Mouse (Mus musculus): ENCODE measurements around the gene Hacl1. TPM values are rescaled to one million over a fixed set of nuclear protein-coding genes. Genes with fewer than 3 reads are reported as not detected.

Gene Hacl1
- polyA plus RNA-seq, 1 experiment from 2014 or later: 13.4 TPM

- no peak overlapping the region for H3K4me3 ChIP-seq (ENCODE audit: low read depth, low read length)
- H3K4me1 ChIP-seq (ENCODE audit: control insufficient read depth, insufficient read depth, low read length): no peaks in the 10 kb centered on the region
- no peaks in the 10 kb centered on the region for H3K27me3 ChIP-seq (replicated peaks; ENCODE audit: control insufficient read depth, insufficient read depth, low read length)
- ATAC-seq (ENCODE audit: low read depth): no peak
- H3K27ac ChIP-seq (replicated peaks; ENCODE audit: low read depth, low read length): no peak overlapping the region
- H3K4me2 ChIP-seq (ENCODE audit: low read depth, low read length): no peak overlapping the region
- DNase-seq (ENCODE audit: low spot score): no peak
- 87% methylated on average over 7 of the region's 7 CpGs for WGBS
- H3K9me3 ChIP-seq (ENCODE audit: control insufficient read depth, low read length): no peaks in the 10 kb centered on the region
- no peaks in the 10 kb centered on the region for H3K36me3 ChIP-seq (ENCODE audit: control insufficient read depth, insufficient read depth, low read length)
- H3K9ac ChIP-seq (ENCODE audit: low read depth, low read length): no peak overlapping the region
Observed at GRCm38 (mm10) chr14:31651206-31651605, 10.1 kb upstream of the Hacl1 start.

- Histone ChIP-seq H3K27ac (replicated peaks; ENCODE audit: low read depth, low read length) (no peak overlapping the region), H3K9me3 (ENCODE audit: control insufficient read depth, low read length) (no peaks in the 10 kb centered on the region), H3K4me2 (ENCODE audit: low read depth, low read length) (no peak overlapping the region), H3K27me3 (replicated peaks; ENCODE audit: control insufficient read depth, insufficient read depth, low read length) (no peaks in the 10 kb centered on the region), H3K4me1 (ENCODE audit: control insufficient read depth, insufficient read depth, low read length) (no peaks in the 10 kb centered on the region), H3K9ac (ENCODE audit: low read depth, low read length) (no peak overlapping the region), H3K36me3 (ENCODE audit: control insufficient read depth, insufficient read depth, low read length) (no peaks in the 10 kb centered on the region), H3K4me3 (ENCODE audit: low read depth, low read length) (no peak overlapping the region)
- 100% methylated on average over 3 of the region's 3 CpGs for whole genome bisulfite sequencing
- DNase-seq (ENCODE audit: low spot score): no peak
- ATAC-seq (ENCODE audit: low read depth): no peak
Observed at GRCm38 (mm10) chr14:31650347-31650746, 9.3 kb upstream of the Hacl1 start.

GRCm38 (mm10) chr14:31647991-31648390, 6.9 kb upstream of the Hacl1 start:
- ATAC-seq (ENCODE audit: low read depth): no peak

GRCm38 (mm10) chr14:31645920-31646319, 4.8 kb upstream of the Hacl1 start:
- Histone ChIP-seq H3K27me3 (replicated peaks; ENCODE audit: control insufficient read depth, insufficient read depth, low read length) (no peaks in the 10 kb centered on the region), H3K4me3 (ENCODE audit: low read depth, low read length) (no peak overlapping the region), H3K36me3 (ENCODE audit: control insufficient read depth, insufficient read depth, low read length) (no peaks in the 10 kb centered on the region), H3K27ac (replicated peaks; ENCODE audit: low read depth, low read length) (no peak overlapping the region), H3K4me2 (ENCODE audit: low read depth, low read length) (no peak overlapping the region), H3K9ac (ENCODE audit: low read depth, low read length) (no peak overlapping the region), H3K9me3 (ENCODE audit: control insufficient read depth, low read length) (no peaks in the 10 kb centered on the region), H3K4me1 (ENCODE audit: control insufficient read depth, insufficient read depth, low read length) (peaks cover 6% of the 10 kb centered on the region; the same call in 1 of the 2 replicates)
- WGBS: 81% methylated on average over 7 of the region's 7 CpGs
- DNase-seq (ENCODE audit: low spot score): no peak
- ATAC-seq (ENCODE audit: low read depth): no peak

More at GRCm38 (mm10) chr14:31647991-31648390, 6.9 kb upstream of the Hacl1 start:
- no peak overlapping the region for H3K4me2 ChIP-seq (ENCODE audit: low read depth, low read length)
- H3K9me3 ChIP-seq (ENCODE audit: control insufficient read depth, low read length): no peaks in the 10 kb centered on the region
- no peak overlapping the region for H3K9ac ChIP-seq (ENCODE audit: low read depth, low read length)
- no peak for DNase-seq (ENCODE audit: low spot score)
- no peak overlapping the region for H3K4me3 ChIP-seq (ENCODE audit: low read depth, low read length)
- no peaks in the 10 kb centered on the region for H3K4me1 ChIP-seq (ENCODE audit: control insufficient read depth, insufficient read depth, low read length)
- no peak overlapping the region for H3K27ac ChIP-seq (replicated peaks; ENCODE audit: low read depth, low read length)
- 78% methylated on average over 10 of the region's 10 CpGs for WGBS
- H3K27me3 ChIP-seq (replicated peaks; ENCODE audit: control insufficient read depth, insufficient read depth, low read length): no peaks in the 10 kb centered on the region
- H3K36me3 ChIP-seq (ENCODE audit: control insufficient read depth, insufficient read depth, low read length): no peaks in the 10 kb centered on the region

GRCm38 (mm10) chr14:31644931-31645547, 4.0 kb upstream of the Hacl1 start:
- ATAC-seq (ENCODE audit: low read depth): no peak
- H3K9ac ChIP-seq (ENCODE audit: low read depth, low read length): no peak overlapping the region
- H3K27ac ChIP-seq (replicated peaks; ENCODE audit: low read depth, low read length): no peak overlapping the region
- no peak overlapping the region for H3K4me3 ChIP-seq (ENCODE audit: low read depth, low read length)
- no peaks in the 10 kb centered on the region for H3K9me3 ChIP-seq (ENCODE audit: control insufficient read depth, low read length)
- no peaks in the 10 kb centered on the region for H3K27me3 ChIP-seq (replicated peaks; ENCODE audit: control insufficient read depth, insufficient read depth, low read length)
- no peak overlapping the region for H3K4me2 ChIP-seq (ENCODE audit: low read depth, low read length)
- DNase-seq (ENCODE audit: low spot score): no peak
- H3K36me3 ChIP-seq (ENCODE audit: control insufficient read depth, insufficient read depth, low read length): no peaks in the 10 kb centered on the region
- WGBS: 54% methylated on average over 3 of the region's 3 CpGs
- peaks cover 10% of the 10 kb centered on the region; the same call in 1 of the 2 replicates for H3K4me1 ChIP-seq (ENCODE audit: control insufficient read depth, insufficient read depth, low read length)

- 89% methylated on average over 5 of the region's 5 CpGs for WGBS
Observed at GRCm38 (mm10) chr14:31644183-31644830, 3.2 kb upstream of the Hacl1 start.

GRCm38 (mm10) chr14:31641506-31642155, 545 bp upstream of the Hacl1 start:
- Histone ChIP-seq H3K27ac (replicated peaks; ENCODE audit: low read depth, low read length) (peak overlapping the region; percentile 89; the same call in 1 of the 2 replicates), H3K4me2 (ENCODE audit: low read depth, low read length) (peak overlapping the region; percentile 95), H3K9ac (ENCODE audit: low read depth, low read length) (peak overlapping the region; percentile 66), H3K27me3 (replicated peaks; ENCODE audit: control insufficient read depth, insufficient read depth, low read length) (no peaks in the 10 kb centered on the region), H3K4me1 (ENCODE audit: control insufficient read depth, insufficient read depth, low read length) (peaks cover 12% of the 10 kb centered on the region; the same call in 1 of the 2 replicates), H3K4me3 (ENCODE audit: low read depth, low read length) (peak overlapping the region; percentile 62), H3K36me3 (ENCODE audit: control insufficient read depth, insufficient read depth, low read length) (no peaks in the 10 kb centered on the region), H3K9me3 (ENCODE audit: control insufficient read depth, low read length) (no peaks in the 10 kb centered on the region)
- DNase-seq (ENCODE audit: low spot score) (no peak), ATAC-seq (ENCODE audit: low read depth) (no peak)
- 70% methylated on average over 9 of the region's 9 CpGs for WGBS

More at GRCm38 (mm10) chr14:31644183-31644830, 3.2 kb upstream of the Hacl1 start:
- Histone ChIP-seq H3K9ac (ENCODE audit: low read depth, low read length) (no peak overlapping the region), H3K9me3 (ENCODE audit: control insufficient read depth, low read length) (no peaks in the 10 kb centered on the region), H3K4me2 (ENCODE audit: low read depth, low read length) (no peak overlapping the region), H3K27me3 (replicated peaks; ENCODE audit: control insufficient read depth, insufficient read depth, low read length) (no peaks in the 10 kb centered on the region), H3K27ac (replicated peaks; ENCODE audit: low read depth, low read length) (no peak overlapping the region), H3K36me3 (ENCODE audit: control insufficient read depth, insufficient read depth, low read length) (no peaks in the 10 kb centered on the region), H3K4me3 (ENCODE audit: low read depth, low read length) (no peak overlapping the region), H3K4me1 (ENCODE audit: control insufficient read depth, insufficient read depth, low read length) (peaks cover 12% of the 10 kb centered on the region; the same call in 1 of the 2 replicates)
- DNase-seq (ENCODE audit: low spot score): no peak
- ATAC-seq (ENCODE audit: low read depth): no peak

GRCm38 (mm10) chr14:31640346-31640889, 668 bp downstream of the Hacl1 start, which contains the start of gene Gm49387:
Gene Gm49387, minus strand, starts transcription at chr14:31640878.
- H3K4me1 ChIP-seq (ENCODE audit: control insufficient read depth, insufficient read depth, low read length): peaks cover 12% of the 10 kb centered on the region; the same call in 1 of the 2 replicates
- peak; percentile 31 for ATAC-seq (ENCODE audit: low read depth)
- H3K4me2 ChIP-seq (ENCODE audit: low read depth, low read length): peak within 1 kb of the TSS; percentile 95
- H3K9me3 ChIP-seq (ENCODE audit: control insufficient read depth, low read length): no peaks in the 10 kb centered on the region
- no peak for DNase-seq (ENCODE audit: low spot score)
- peak within 1 kb of the TSS; percentile 66 for H3K9ac ChIP-seq (ENCODE audit: low read depth, low read length)
- 4% methylated on average over 18 of the region's 26 CpGs for WGBS
- H3K27ac ChIP-seq (replicated peaks; ENCODE audit: low read depth, low read length): peak within 1 kb of the TSS; percentile 89
- H3K36me3 ChIP-seq (ENCODE audit: control insufficient read depth, insufficient read depth, low read length): no peaks in the 10 kb centered on the region
- H3K27me3 ChIP-seq (replicated peaks; ENCODE audit: control insufficient read depth, insufficient read depth, low read length): no peaks in the 10 kb centered on the region
- H3K4me3 ChIP-seq (ENCODE audit: low read depth, low read length): peak within 1 kb of the TSS; percentile 62

Data from embryonic facial prominence, embryonic 14.5 days (tissue).